Mouse (Mus musculus) heart, adult 2 months (tissue): ENCODE measurements around the gene Senp6.

ENCODE experiments used
- CTCF ChIP-seq: fragments of 200-600 bp; IDR thresholded peaks from 2 replicates; pipeline ENCODE4 v1.8.1; 2022; ENCODE audit warnings: antibody characterized with exemption, mild to moderate bottlenecking, moderate library complexity
- POLR2A ChIP-seq: fragments of 200-500 bp; IDR thresholded peaks from 2 replicates; pipeline ENCODE4 v1.6.1; 2011; ENCODE audit warnings: mild to moderate bottlenecking, low read depth, low read length, control low read depth; ENCODE audit not compliant: insufficient read depth

GRCm38 (mm10) chr9:80096325-80096724 lies 29.6 kb downstream of the Senp6 start:
- TF ChIP-seq CTCF (no peak), POLR2A (no peak)
